Mouse (Mus musculus) hindbrain, postnatal 0 days (tissue): ENCODE measurements around the gene Nabp2. TPM values are rescaled to one million over a fixed set of nuclear protein-coding genes. Genes with fewer than 3 reads are reported as not detected.

Experiments
- ATAC-seq: fragments of 200-750 bp; cut with Nextera tagmentation; 2 replicates; pipeline ENCODE4 v1.8.0; 2017; ENCODE audit warnings: mild to moderate bottlenecking, moderate TSS enrichment, moderate library complexity
- DNase-seq: peaks from one replicate; pipeline ENCODE4 v3.0.0-alpha.2; 2015; ENCODE audit warnings: low spot score
- H3K27ac ChIP-seq: fragments of 300-500 bp; sonication (generic); 2 replicates; pipeline ENCODE4 v1.5.1; 2014; ENCODE audit warnings: mild to moderate bottlenecking
- H3K27me3 ChIP-seq: fragments of 300-500 bp; sonication (generic); 2 replicates; pipeline ENCODE4 v1.6.1; 2014; ENCODE audit warnings: low read length, mixed read lengths; ENCODE audit not compliant: insufficient read depth
- H3K36me3 ChIP-seq: fragments of 300-500 bp; sonication (generic); 2 replicates; pipeline ENCODE4 v1.6.1; 2014; ENCODE audit warnings: low read length, mixed read lengths; ENCODE audit not compliant: insufficient read depth
- H3K4me1 ChIP-seq: fragments of 300-500 bp; sonication (generic); 2 replicates; pipeline ENCODE4 v1.6.1; 2014; ENCODE audit warnings: antibody characterized with exemption, low read length, mixed read lengths; ENCODE audit not compliant: insufficient read depth
- H3K4me2 ChIP-seq: fragments of 300-500 bp; sonication (generic); 2 replicates; pipeline ENCODE4 v1.6.1; 2014; ENCODE audit warnings: low read depth, mild to moderate bottlenecking, low read length, moderate library complexity, mixed read lengths
- H3K4me3 ChIP-seq: fragments of 300-500 bp; sonication (generic); 2 replicates; pipeline ENCODE4 v1.5.1; 2014; ENCODE audit warnings: low read length
- H3K9ac ChIP-seq: fragments of 300-500 bp; sonication (generic); replicated peaks from 2 replicates; pipeline ENCODE4 v1.6.1; 2014; ENCODE audit warnings: mild to moderate bottlenecking, low read length, moderate library complexity, mixed read lengths
- H3K9me3 ChIP-seq: fragments of 300-500 bp; sonication (generic); 2 replicates; pipeline ENCODE4 v1.6.1; 2016; ENCODE audit warnings: low read length, mixed read lengths
- CTCF ChIP-seq: IDR thresholded peaks from 2 replicates; pipeline ENCODE4 v1.5.1; 2016; ENCODE audit warnings: antibody characterized with exemption, control low read depth, low read depth
- WGBS: fragments of 180-500 bp; shearing (Covaris S2); extraction: QIAGEN DNeasy Blood & Tissue Kit; methylation state at CpG from one replicate; pipeline ENCODE4 v1.1.7; 2014; 5-methylcytosine and 5-hydroxymethylcytosine counted together
- polyA plus RNA-seq: library from polyadenylated mRNA; unstranded; fragments of >200 nt; fragmentation: Nextera tagmentation; extraction: Ambion mirVana; gene quantifications from 2 replicates; pipeline ENCODE4 v1.2.1, GENCODE M21; 2015
- total RNA-seq: library from RNA; depleted of rRNA; stranded (reverse); fragments of >200 nt; gene quantifications from 2 replicates; pipeline ENCODE4 v1.2.3, GENCODE M21; 2014

Gene Nabp2
- total and polyA plus RNA-seq, 2 experiments from 2014 or later, result 73.9 to 140 TPM

- Histone ChIP-seq H3K27me3 (no peaks in the 10 kb centered on the region), H3K9me3 (no peaks in the 10 kb centered on the region), H3K4me2 (no peak overlapping the region), H3K27ac (no peak overlapping the region), H3K36me3 (peaks cover 38% of the 10 kb centered on the region), H3K4me1 (no peaks in the 10 kb centered on the region), H3K9ac (no peak overlapping the region), H3K4me3 (no peak overlapping the region)
- TF ChIP-seq CTCF, result no peak
- 85% methylated on average over 4 of the region's 4 CpGs for WGBS
- DNase-seq, result no peak
- no peak for ATAC-seq
Measured at GRCm38 (mm10) chr10:128429454-128429853, 18.2 kb upstream of the Nabp2 start.

- WGBS, result 93% methylated on average over 5 of the region's 5 CpGs
- Histone ChIP-seq H3K9me3 (no peaks in the 10 kb centered on the region), H3K36me3 (peaks cover 38% of the 10 kb centered on the region), H3K27ac (no peak overlapping the region), H3K4me1 (no peaks in the 10 kb centered on the region), H3K27me3 (no peaks in the 10 kb centered on the region), H3K4me3 (no peak overlapping the region), H3K4me2 (no peak overlapping the region), H3K9ac (no peak overlapping the region)
- ATAC-seq, result no peak
- no peak for TF ChIP-seq CTCF
- no peak for DNase-seq
Measured at GRCm38 (mm10) chr10:128429052-128429451, 17.8 kb upstream of the Nabp2 start.

DNA sequence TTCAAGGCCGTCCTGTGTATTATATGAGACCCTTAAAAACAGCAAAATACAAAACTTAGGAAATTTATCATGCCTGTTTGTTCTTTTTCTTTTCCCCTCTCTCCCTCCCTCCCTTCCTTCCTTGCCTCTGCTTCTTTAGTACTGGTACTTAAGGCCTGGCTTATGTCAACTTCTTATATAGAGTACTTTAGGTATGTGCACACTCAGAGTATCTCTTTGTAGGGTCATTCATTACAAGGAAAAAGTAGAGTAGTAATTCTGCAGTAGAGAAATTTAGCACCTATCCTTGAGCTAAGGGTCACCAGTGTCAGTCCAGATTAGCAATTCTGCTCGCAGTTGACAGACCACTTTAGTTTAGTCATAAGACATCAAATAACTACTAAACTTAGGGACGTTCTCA lies 14.0 kb upstream of the Nabp2 start:
- Histone ChIP-seq H3K9ac (no peak overlapping the region), H3K4me2 (no peak overlapping the region), H3K27ac (no peak overlapping the region), H3K9me3 (no peaks in the 10 kb centered on the region), H3K27me3 (no peaks in the 10 kb centered on the region), H3K4me1 (no peaks in the 10 kb centered on the region), H3K36me3 (peaks cover 42% of the 10 kb centered on the region), H3K4me3 (no peak overlapping the region)
- DNase-seq, result no peak
- TF ChIP-seq CTCF, result no peak
- ATAC-seq, result no peak
- 93% methylated on average over 3 of the region's 3 CpGs for WGBS

GRCm38 (mm10) chr10:128424604-128425003 lies 13.3 kb upstream of the Nabp2 start:
- no peak for TF ChIP-seq CTCF
- Histone ChIP-seq H3K27me3 (no peaks in the 10 kb centered on the region), H3K9ac (no peak overlapping the region), H3K4me2 (no peak overlapping the region), H3K27ac (no peak overlapping the region), H3K4me1 (no peaks in the 10 kb centered on the region), H3K4me3 (no peak overlapping the region), H3K36me3 (peaks cover 42% of the 10 kb centered on the region), H3K9me3 (no peaks in the 10 kb centered on the region)
- WGBS, result 64% methylated on average over 7 of the region's 7 CpGs
- DNase-seq (no peak), ATAC-seq (no peak)

GRCm38 (mm10) chr10:128422426-128422825 lies 11.1 kb upstream of the Nabp2 start:
- no peak overlapping the region for H3K27ac ChIP-seq
- no peak overlapping the region for H3K9ac ChIP-seq
- peaks cover 35% of the 10 kb centered on the region for H3K36me3 ChIP-seq
- H3K4me2 ChIP-seq, result no peak overlapping the region
- no peaks in the 10 kb centered on the region for H3K27me3 ChIP-seq
- no peaks in the 10 kb centered on the region for H3K9me3 ChIP-seq
- DNase-seq, result no peak
- H3K4me1 ChIP-seq, result no peaks in the 10 kb centered on the region
- no peak for ATAC-seq
- no peak overlapping the region for H3K4me3 ChIP-seq
- no peak for TF ChIP-seq CTCF
- WGBS, result 73% methylated on average over 5 of the region's 5 CpGs

DNA sequence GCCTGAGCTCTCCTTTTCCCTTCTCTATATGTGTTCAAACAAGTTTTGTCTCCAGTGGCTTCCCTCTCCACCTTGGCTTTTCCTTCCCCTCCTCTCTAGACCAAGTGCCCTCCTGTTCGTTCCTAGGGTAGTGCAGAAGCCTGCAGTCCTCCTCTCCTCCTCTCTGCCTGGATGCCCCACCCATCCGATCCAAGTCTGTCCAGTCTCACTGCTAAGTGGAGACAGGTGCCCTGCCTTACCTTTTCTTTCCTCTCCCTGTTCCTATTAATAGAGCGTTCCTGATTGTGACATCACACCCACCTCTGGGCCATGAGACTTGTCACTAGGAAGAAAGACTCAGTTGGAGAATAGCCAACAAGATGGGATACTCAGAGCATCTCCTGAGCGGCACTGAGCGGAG lies 3.6 kb upstream of the Nabp2 start:
- Histone ChIP-seq H3K4me2 (no peak overlapping the region), H3K4me3 (no peak overlapping the region), H3K36me3 (peaks cover 19% of the 10 kb centered on the region), H3K9ac (no peak overlapping the region), H3K4me1 (peaks cover 15% of the 10 kb centered on the region), H3K27me3 (no peaks in the 10 kb centered on the region), H3K9me3 (no peaks in the 10 kb centered on the region), H3K27ac (no peak overlapping the region)
- 98% methylated on average over 5 of the region's 5 CpGs for WGBS
- ATAC-seq (no peak), DNase-seq (no peak)
- TF ChIP-seq CTCF, result no peak

GRCm38 (mm10) chr10:128413076-128413475 lies 1.8 kb upstream of the Nabp2 start:
- WGBS, result 48% methylated on average over 1 of the region's 1 CpGs
- H3K27ac ChIP-seq, result no peak overlapping the region
- H3K4me2 ChIP-seq, result peak overlapping the region; percentile 95
- H3K36me3 ChIP-seq, result peaks cover 7% of the 10 kb centered on the region
- H3K4me1 ChIP-seq, result peaks cover 20% of the 10 kb centered on the region
- no peaks in the 10 kb centered on the region for H3K27me3 ChIP-seq
- no peak for ATAC-seq
- DNase-seq, result no peak
- H3K9me3 ChIP-seq, result no peaks in the 10 kb centered on the region
- H3K9ac ChIP-seq, result peak overlapping the region; percentile 18; the same call in 1 of the 2 replicates
- H3K4me3 ChIP-seq, result no peak overlapping the region
- TF ChIP-seq CTCF, result no peak
